Mouse (Mus musculus) forebrain, embryonic 10.5 days (tissue): ENCODE measurements around the gene Gm3488. TPM values are rescaled to one million over a fixed set of nuclear protein-coding genes. Genes with fewer than 3 reads are reported as not detected.
"Not testable (repeated sequence)": the region's sequence is repeated elsewhere in the genome, so short reads cannot be mapped to it uniquely, and the experiment has no call there.

Experiments used
- DNase-seq: peaks from one replicate; pipeline ENCODE4 v3.0.0-alpha.2; 2017; ENCODE audit warnings: low spot score; ENCODE audit errors: extremely low spot score
- H3K27ac ChIP-seq: fragments of 300-500 bp; sonication (generic); 2 replicates; pipeline ENCODE4 v1.5.1; 2016; ENCODE audit warnings: mild to moderate bottlenecking
- H3K27me3 ChIP-seq: fragments of 300-500 bp; sonication (generic); 2 replicates; pipeline ENCODE4 v1.6.1; 2016; ENCODE audit warnings: mild to moderate bottlenecking; ENCODE audit not compliant: poor library complexity, severe bottlenecking
- H3K36me3 ChIP-seq: fragments of 300-500 bp; sonication (generic); replicated peaks from 2 replicates; pipeline ENCODE4 v1.6.1; 2016; ENCODE audit warnings: mild to moderate bottlenecking, moderate library complexity
- H3K4me1 ChIP-seq: fragments of 300-500 bp; sonication (generic); 2 replicates; pipeline ENCODE4 v1.6.1; 2016
- H3K4me3 ChIP-seq: fragments of 300-500 bp; sonication (generic); 2 replicates; pipeline ENCODE4 v1.5.1; 2016; ENCODE audit warnings: mild to moderate bottlenecking, moderate library complexity
- H3K9me3 ChIP-seq: fragments of 300-500 bp; sonication (generic); 2 replicates; pipeline ENCODE4 v1.6.1; 2016; ENCODE audit warnings: mild to moderate bottlenecking, moderate library complexity
- WGBS: fragments of 180-500 bp; shearing (Covaris S2); methylation state at CpG from one replicate; pipeline ENCODE4 v1.1.7; 2016; 5-methylcytosine and 5-hydroxymethylcytosine counted together
- polyA plus RNA-seq: library from polyadenylated mRNA; unstranded; fragments of >200 nt; fragmentation: Nextera tagmentation; extraction: Ambion mirVana; gene quantifications from 2 replicates; pipeline ENCODE4 v1.2.1, GENCODE M21; 2016

Gene Gm3488
- polyA plus RNA-seq, result 1.6 and 2.0 TPM in 2 replicates

DNA sequence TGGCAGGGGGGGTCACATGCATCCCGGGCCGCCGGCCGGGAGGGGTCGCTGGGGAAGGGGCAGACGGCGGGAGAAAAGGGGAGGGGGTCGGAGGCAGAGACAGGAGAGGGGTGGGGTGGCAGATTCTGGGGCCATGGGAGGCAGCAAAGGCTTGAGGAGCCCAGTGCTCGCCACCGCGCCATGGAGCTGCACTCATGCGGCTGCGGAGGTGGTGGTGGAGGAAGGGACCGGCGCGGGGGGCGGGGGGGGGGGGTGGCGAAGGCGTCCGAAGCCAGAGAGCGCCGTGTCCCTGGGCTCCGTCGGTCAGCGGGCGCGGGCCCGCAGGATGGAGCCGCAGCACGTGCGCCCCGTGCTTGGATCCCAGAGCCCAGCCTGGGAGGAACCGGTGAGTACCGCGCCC lies at the start of gene Gm3488:
TSS of gene Gm3488 (plus strand) at position 301 of the 400 bp plus-strand sequence.
- no CpG with 5 or more reads among the region's 35 CpGs for WGBS
- H3K27ac ChIP-seq, H3K4me3 ChIP-seq, H3K36me3 ChIP-seq, DNase-seq, H3K9me3 ChIP-seq, H3K4me1 ChIP-seq, H3K27me3 ChIP-seq: not testable (repeated sequence)

DNA sequence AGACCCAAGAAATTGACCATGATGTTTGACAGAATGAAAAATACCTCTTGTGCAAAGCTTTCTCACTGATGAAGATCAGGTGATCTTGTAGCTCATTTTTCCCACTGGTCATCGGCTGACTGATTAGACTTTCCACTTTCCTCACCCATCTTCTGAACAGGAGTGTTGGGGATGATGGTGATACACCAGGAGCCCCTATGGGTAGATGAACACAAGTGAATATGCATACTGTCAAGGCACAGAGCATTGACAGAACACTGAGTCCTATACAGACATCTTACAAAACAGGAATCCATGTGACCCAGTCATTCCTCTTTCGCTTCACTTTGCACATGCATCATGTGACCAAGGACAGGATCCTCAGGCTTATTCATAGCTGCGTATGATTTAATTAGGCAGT lies 46.1 kb upstream of the Gm3488 start, which contains the start of gene Gm3194:
TSS of gene Gm3194 (minus strand) at position 101 of the 400 bp plus-strand sequence.
- H3K4me1 ChIP-seq, H3K4me3 ChIP-seq, H3K9me3 ChIP-seq, H3K27ac ChIP-seq, H3K36me3 ChIP-seq, DNase-seq, H3K27me3 ChIP-seq: not testable (repeated sequence)
- no CpG with 5 or more reads among the region's 3 CpGs for WGBS

GRCm38 (mm10) chr14:5460469-5460868 lies 41.0 kb upstream of the Gm3488 start:
- WGBS, result no CpG with 5 or more reads among the region's 19 CpGs
- not testable (repeated sequence) for H3K4me1 ChIP-seq, H3K27me3 ChIP-seq, H3K36me3 ChIP-seq, H3K27ac ChIP-seq, DNase-seq, H3K9me3 ChIP-seq, H3K4me3 ChIP-seq

DNA sequence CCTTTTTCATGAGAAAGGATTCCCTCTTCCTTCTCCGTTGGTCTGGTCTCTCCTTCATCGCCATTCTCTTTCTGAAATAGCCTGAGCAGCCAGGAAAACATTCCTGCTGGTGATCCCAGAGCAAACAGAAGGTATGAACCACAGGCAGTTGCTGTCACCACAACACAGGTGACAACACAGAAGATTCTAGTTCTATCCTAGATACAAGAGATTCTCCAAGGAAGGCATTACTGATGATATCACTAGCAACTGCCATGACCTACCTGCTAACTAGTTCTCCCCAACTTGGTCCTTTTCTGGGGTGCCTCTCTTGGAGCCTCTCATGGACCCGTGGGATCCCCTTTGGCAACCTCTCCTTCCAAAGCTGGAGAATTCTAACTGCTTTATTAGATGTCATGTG lies 23.7 kb upstream of the Gm3488 start, which contains the start of gene Gm8246:
TSS of gene Gm8246 (minus strand) at position 101 of the 400 bp plus-strand sequence.
- H3K27ac ChIP-seq, H3K9me3 ChIP-seq, H3K27me3 ChIP-seq, DNase-seq, H3K4me1 ChIP-seq, H3K4me3 ChIP-seq, H3K36me3 ChIP-seq: not testable (repeated sequence)
- no CpG with 5 or more reads among the region's 3 CpGs for WGBS

GRCm38 (mm10) chr14:5483907-5484306 lies 17.6 kb upstream of the Gm3488 start, which contains the start of gene Gm3187:
Gene Gm3187, plus strand, starts transcription at chr14:5484207.
- H3K36me3 ChIP-seq, H3K27me3 ChIP-seq, H3K4me3 ChIP-seq, DNase-seq, H3K4me1 ChIP-seq, H3K27ac ChIP-seq, H3K9me3 ChIP-seq: not testable (repeated sequence)
- WGBS, result 89% methylated on average over 4 of the region's 5 CpGs

DNA sequence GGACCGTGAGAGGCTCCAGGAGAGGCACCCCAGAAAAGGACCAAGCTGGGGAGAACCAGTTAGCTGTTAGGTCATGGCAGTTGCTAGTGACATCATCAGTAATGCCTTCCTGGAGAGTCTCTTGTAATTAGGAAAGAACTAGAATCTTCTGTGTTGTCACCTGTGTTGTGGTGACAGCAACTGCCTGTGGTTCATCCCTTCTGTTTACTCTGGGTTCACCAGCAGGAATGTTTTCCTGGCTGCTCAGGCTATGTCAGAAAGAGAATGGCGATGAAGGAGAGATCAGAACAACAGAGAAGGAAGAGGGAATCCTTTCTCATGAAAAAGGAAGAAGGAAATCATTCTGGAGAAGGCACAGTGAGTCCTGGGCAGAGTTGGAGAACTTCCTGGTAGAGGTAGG lies 36.7 kb downstream of the Gm3488 start, which contains the start of gene Gm3532:
TSS of gene Gm3532 (plus strand) at position 301 of the 400 bp plus-strand sequence.
- not testable (repeated sequence) for H3K27me3 ChIP-seq, DNase-seq, H3K4me3 ChIP-seq, H3K36me3 ChIP-seq, H3K4me1 ChIP-seq, H3K9me3 ChIP-seq, H3K27ac ChIP-seq
- no CpG with 5 or more reads among the region's 2 CpGs for WGBS

Other genes starting within 250 kb of the Gm3488 start
- gene Gm3526, start 241.1 kb upstream of the Gm3488 start, polyA plus RNA-seq, result not detected in 2 replicates
- not detected in 2 replicates for gene Gm3542, start 166.7 kb upstream of the Gm3488 start, polyA plus RNA-seq
- gene Gm3500, start 112.6 kb upstream of the Gm3488 start, polyA plus RNA-seq, result 0.09 TPM in 1 of 2 replicates, not detected in the other
- gene Gm3194, start 46.2 kb upstream of the Gm3488 start, polyA plus RNA-seq, result 1.4 and 1.5 TPM in 2 replicates
- not detected in 2 replicates for gene Gm8246, start 23.8 kb upstream of the Gm3488 start, polyA plus RNA-seq
- gene Gm3187, start 17.5 kb upstream of the Gm3488 start, polyA plus RNA-seq, result not detected in 2 replicates
- gene Gm3532, start 36.8 kb downstream of the Gm3488 start, polyA plus RNA-seq, result not detected in 2 replicates
- not detected in 2 replicates for gene Gm8265, start 131.4 kb downstream of the Gm3488 start, polyA plus RNA-seq
- gene Gm9603, start 185.8 kb downstream of the Gm3488 start, polyA plus RNA-seq, result not detected in 2 replicates
- 0.47 TPM in 1 of 2 replicates, not detected in the other for gene Gm3373, start 239.9 kb downstream of the Gm3488 start, polyA plus RNA-seq